In genomic region chr2:131326044-131326443, GRCm38 (mm10) we compare ENCODE assay signal across 25 mouse cellular contexts. TPM values are rescaled to one million over a fixed set of nuclear protein-coding genes. Genes with fewer than 3 reads are reported as not detected.
A peak's percentile ranks its signal among the peaks of the same experiment; 100 is the strongest.
DNase-seq lines count a peak whose midpoint lies in the region; ATAC-seq and TF ChIP-seq lines count a peak whose summit lies in the region.
"Had no signal": no experiment of that assay in that cellular context is flagged by ENCODE, and none has a peak within 500 bp of the region (broad histone marks: within the 10 kb centered on the region; RNA-seq: fewer than 3 reads in every experiment).

No protein-coding gene starts in this region.

- H3K27ac ChIP-seq in layer of hippocampus, adult 2 months, result peak overlapping the region; percentile 65; the same call in 1 of the 2 replicates
- H3K27ac ChIP-seq in testis, adult 2 months (ENCODE audit: control insufficient read depth, insufficient read depth, low read depth, low read length), result 0 out of 2 replicates have a peak overlapping the region, but pooled peaks have one; percentile 4
- H3K27ac ChIP-seq: embryonic facial prominence, embryonic 15.5 days; forebrain, embryonic 10.5 days; heart, adult 2 months; heart, embryonic 13.5 days; hindbrain, embryonic 12.5 days; hindbrain, postnatal 0 days; intestine, embryonic 15.5 days had no signal

- ATAC-seq in common myeloid progenitor, adult 5-6 weeks (replicated peaks; ENCODE audit: low read depth, poor library complexity, severe bottlenecking), result 0 out of 2 replicates have a peak, but pooled peaks have one; percentile 32
- ATAC-seq in neutrophil, adult 5-6 weeks (ENCODE audit: extremely low read depth, insufficient number of reproducible peaks, low FRiP score, poor library complexity, severe bottlenecking), result peak; percentile 51; the same call in 1 of the 2 replicates
- ATAC-seq: forebrain, embryonic 14.5 days; hindbrain, postnatal 0 days; intestine, embryonic 15.5 days had no signal

- TF ChIP-seq CTCF in layer of hippocampus, adult 2 months (conservative IDR thresholded peaks at IDR 0.05), result no peak
- TF ChIP-seq CTCF in testis, adult 2 months (IDR thresholded peaks at IDR 0.05; ENCODE audit: control insufficient read depth, insufficient read depth, insufficient replicate concordance, low read depth, low read length), result no peak

- H3K27me3 ChIP-seq in testis, adult 2 months (ENCODE audit: control insufficient read depth, insufficient read depth, low read length), result no peaks in the 10 kb centered on the region
- H3K27me3 ChIP-seq: CH12.LX; embryonic facial prominence, embryonic 15.5 days; heart, embryonic 13.5 days; hindbrain, embryonic 12.5 days; intestine, embryonic 15.5 days had no signal

- no peak for DNase-seq in layer of hippocampus, adult 2 months (ENCODE audit: low spot score in 2 of 2)
- no peak for DNase-seq in layer of hippocampus, adult 11-12 months (ENCODE audit: low spot score)
- DNase-seq in testis, postnatal 10 days (ENCODE audit: low spot score), result no peak
- no peak for DNase-seq in cerebellum, postnatal 4 days (ENCODE audit: low spot score in 2 of 2)
- DNase-seq in yolk sac, embryonic 10.5 days (ENCODE audit: low spot score), result no peak
- DNase-seq: adrenal gland, adult 8-10 months; cerebellum, adult 18-20 months; cerebellum, adult 9-11 months; cerebellum, postnatal 36 days; embryo, embryonic 11 days; gastrocnemius, postnatal 36 days; heart, adult 2 months; heart, postnatal 4 days had no signal

- H3K4me3 ChIP-seq in layer of hippocampus, adult 2 months, result no peak overlapping the region
- no peak overlapping the region for H3K4me3 ChIP-seq in testis, adult 2 months (ENCODE audit: control insufficient read depth, low read depth, low read length)
- H3K4me3 ChIP-seq: embryonic facial prominence, embryonic 15.5 days; erythroblast, embryonic 14.5 days; forebrain, embryonic 10.5 days; heart, adult 2 months; heart, embryonic 13.5 days; hindbrain, embryonic 12.5 days; intestine, embryonic 15.5 days had no signal

- TF ChIP-seq POLR2A in testis, adult 2 months (IDR thresholded peaks at IDR 0.05; ENCODE audit: control insufficient read depth, low read depth, low read length), result no peak

- no peaks in the 10 kb centered on the region for H3K36me3 ChIP-seq in testis, adult 2 months (ENCODE audit: control insufficient read depth, insufficient read depth, low read length)
- H3K36me3 ChIP-seq: embryonic facial prominence, embryonic 15.5 days; forebrain, embryonic 10.5 days; heart, embryonic 13.5 days; intestine, embryonic 15.5 days had no signal

- no peaks in the 10 kb centered on the region for H3K4me1 ChIP-seq in testis, adult 2 months (ENCODE audit: control insufficient read depth, insufficient read depth, low read length)
- H3K4me1 ChIP-seq: embryonic facial prominence, embryonic 15.5 days; forebrain, embryonic 10.5 days; hindbrain, embryonic 12.5 days; intestine, embryonic 15.5 days had no signal

RNA-seq across cellular contexts. Expression of gene Rnf24, which starts 26.6 kb away (rescaled TPM):
- total RNA-seq in layer of hippocampus, adult 2 months (2021), result 10 to 100 TPM; 29.3 to 31.1 TPM
- 55.4 and 64.7 TPM in 2 replicates for polyA plus RNA-seq in testis, adult 2 months (2012; rRNA removed)
- 0.82 and 3.7 TPM in 2 replicates for total RNA-seq in common myeloid progenitor, adult 5-6 weeks (2017)
- 3.8 and 6.3 TPM in 2 replicates for total RNA-seq in neutrophil, adult 5-6 weeks (2017)
- polyA plus RNA-seq: erythroblast, embryonic 14.5 days had no signal
